Mouse (Mus musculus): ENCODE measurements around the gene Rarg. TPM values are rescaled to one million over a fixed set of nuclear protein-coding genes. Genes with fewer than 3 reads are reported as not detected.

The Rarg gene
- polyA plus RNA-seq, 1 experiment: 23.7 TPM

- H3K27me3 ChIP-seq (ENCODE audit: control insufficient read depth, insufficient read depth, low read length): no peaks in the 10 kb centered on the region
- DNase-seq: no peak
- no peak overlapping the region for H3K4me3 ChIP-seq (ENCODE audit: control insufficient read depth, insufficient read depth, low read length)
- peaks cover 9% of the 10 kb centered on the region for H3K4me1 ChIP-seq (replicated peaks; ENCODE audit: control insufficient read depth, insufficient read depth, low read length)
- no peak overlapping the region for H3K27ac ChIP-seq (ENCODE audit: control insufficient read depth, insufficient read depth, low read length)
- TF ChIP-seq CTCF (IDR thresholded peaks at IDR 0.05; ENCODE audit: borderline replicate concordance, control insufficient read depth, extremely low read depth, insufficient read depth, low read length, poor library complexity) (no peak), POLR2A (IDR thresholded peaks at IDR 0.05; ENCODE audit: control insufficient read depth, extremely low read depth, insufficient read depth, low read length, poor library complexity) (no peak)
- WGBS: 88% methylated on average over 10 of the region's 10 CpGs
- H3K36me3 ChIP-seq (ENCODE audit: control insufficient read depth, insufficient read depth, low read length): no peaks in the 10 kb centered on the region
These were observed 34.9 kb downstream of the Rarg start for GRCm38 (mm10) chr15:102222386-102222785.

- 94% methylated on average over 7 of the region's 7 CpGs for WGBS
- no peaks in the 10 kb centered on the region for H3K27me3 ChIP-seq (ENCODE audit: control insufficient read depth, insufficient read depth, low read length)
- H3K4me3 ChIP-seq (ENCODE audit: control insufficient read depth, insufficient read depth, low read length): no peak overlapping the region
- peaks cover 31% of the 10 kb centered on the region for H3K36me3 ChIP-seq (ENCODE audit: control insufficient read depth, insufficient read depth, low read length)
- no peaks in the 10 kb centered on the region for H3K4me1 ChIP-seq (replicated peaks; ENCODE audit: control insufficient read depth, insufficient read depth, low read length)
- no peak overlapping the region for H3K27ac ChIP-seq (ENCODE audit: control insufficient read depth, insufficient read depth, low read length)
- TF ChIP-seq POLR2A (IDR thresholded peaks at IDR 0.05; ENCODE audit: control insufficient read depth, extremely low read depth, insufficient read depth, low read length, poor library complexity) (no peak), CTCF (IDR thresholded peaks at IDR 0.05; ENCODE audit: borderline replicate concordance, control insufficient read depth, extremely low read depth, insufficient read depth, low read length, poor library complexity) (no peak)
- DNase-seq: no peak
These were observed 40.0 kb downstream of the Rarg start for GRCm38 (mm10) chr15:102217325-102217724.

GRCm38 (mm10) chr15:102216459-102217228 lies 40.7 kb downstream of the Rarg start:
- H3K27me3 ChIP-seq (ENCODE audit: control insufficient read depth, insufficient read depth, low read length): no peaks in the 10 kb centered on the region
- DNase-seq: no peak
- no peak overlapping the region for H3K27ac ChIP-seq (ENCODE audit: control insufficient read depth, insufficient read depth, low read length)
- 97% methylated on average over 16 of the region's 16 CpGs for WGBS
- H3K4me3 ChIP-seq (ENCODE audit: control insufficient read depth, insufficient read depth, low read length): no peak overlapping the region
- no peak for TF ChIP-seq CTCF (IDR thresholded peaks at IDR 0.05; ENCODE audit: borderline replicate concordance, control insufficient read depth, extremely low read depth, insufficient read depth, low read length, poor library complexity)
- TF ChIP-seq POLR2A (IDR thresholded peaks at IDR 0.05; ENCODE audit: control insufficient read depth, extremely low read depth, insufficient read depth, low read length, poor library complexity): no peak
- no peaks in the 10 kb centered on the region for H3K4me1 ChIP-seq (replicated peaks; ENCODE audit: control insufficient read depth, insufficient read depth, low read length)
- H3K36me3 ChIP-seq (ENCODE audit: control insufficient read depth, insufficient read depth, low read length): peaks cover 37% of the 10 kb centered on the region

GRCm38 (mm10) chr15:102215624-102216023 lies 41.7 kb downstream of the Rarg start:
- no peaks in the 10 kb centered on the region for H3K27me3 ChIP-seq (ENCODE audit: control insufficient read depth, insufficient read depth, low read length)
- peaks cover 40% of the 10 kb centered on the region for H3K36me3 ChIP-seq (ENCODE audit: control insufficient read depth, insufficient read depth, low read length)
- TF ChIP-seq CTCF (IDR thresholded peaks at IDR 0.05; ENCODE audit: borderline replicate concordance, control insufficient read depth, extremely low read depth, insufficient read depth, low read length, poor library complexity) (no peak), POLR2A (IDR thresholded peaks at IDR 0.05; ENCODE audit: control insufficient read depth, extremely low read depth, insufficient read depth, low read length, poor library complexity) (no peak)
- no peaks in the 10 kb centered on the region for H3K4me1 ChIP-seq (replicated peaks; ENCODE audit: control insufficient read depth, insufficient read depth, low read length)
- no peak overlapping the region for H3K4me3 ChIP-seq (ENCODE audit: control insufficient read depth, insufficient read depth, low read length)
- WGBS: 92% methylated on average over 6 of the region's 6 CpGs
- no peak for DNase-seq
- no peak overlapping the region for H3K27ac ChIP-seq (ENCODE audit: control insufficient read depth, insufficient read depth, low read length)

- DNase-seq: no peak
- Histone ChIP-seq H3K27me3 (ENCODE audit: control insufficient read depth, insufficient read depth, low read length) (no peaks in the 10 kb centered on the region), H3K27ac (ENCODE audit: control insufficient read depth, insufficient read depth, low read length) (no peak overlapping the region), H3K36me3 (ENCODE audit: control insufficient read depth, insufficient read depth, low read length) (peaks cover 52% of the 10 kb centered on the region), H3K4me3 (ENCODE audit: control insufficient read depth, insufficient read depth, low read length) (no peak overlapping the region), H3K4me1 (replicated peaks; ENCODE audit: control insufficient read depth, insufficient read depth, low read length) (no peaks in the 10 kb centered on the region)
- TF ChIP-seq CTCF (IDR thresholded peaks at IDR 0.05; ENCODE audit: borderline replicate concordance, control insufficient read depth, extremely low read depth, insufficient read depth, low read length, poor library complexity) (no peak), POLR2A (IDR thresholded peaks at IDR 0.05; ENCODE audit: control insufficient read depth, extremely low read depth, insufficient read depth, low read length, poor library complexity) (no peak)
- 91% methylated on average over 2 of the region's 2 CpGs for WGBS
These were observed 43.2 kb downstream of the Rarg start for GRCm38 (mm10) chr15:102214132-102214531.

DNA sequence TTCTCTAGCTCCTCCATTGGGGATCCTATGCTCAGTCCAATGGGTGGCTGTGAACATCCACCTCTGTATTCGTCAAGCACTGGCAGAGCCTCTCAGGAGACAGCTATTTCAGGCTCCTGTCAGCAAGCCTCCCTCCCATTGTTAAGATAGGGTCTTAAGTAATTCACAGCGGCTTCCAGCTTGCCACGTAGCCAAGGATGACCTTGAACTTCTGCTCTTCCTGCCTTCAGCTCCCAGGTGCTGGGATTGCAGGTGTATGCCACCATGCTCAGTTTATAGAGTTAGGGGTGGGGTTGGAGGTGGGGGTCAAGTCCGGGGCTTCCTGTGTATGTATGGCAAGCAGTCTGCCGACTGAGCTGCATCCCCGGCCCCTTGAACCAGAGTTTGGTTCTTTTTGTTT lies 45.4 kb downstream of the Rarg start:
- H3K4me1 ChIP-seq (replicated peaks; ENCODE audit: control insufficient read depth, insufficient read depth, low read length): peaks cover 15% of the 10 kb centered on the region
- 97% methylated on average over 6 of the region's 6 CpGs for WGBS
- H3K27ac ChIP-seq (ENCODE audit: control insufficient read depth, insufficient read depth, low read length): no peak overlapping the region
- DNase-seq: no peak
- no peak overlapping the region for H3K4me3 ChIP-seq (ENCODE audit: control insufficient read depth, insufficient read depth, low read length)
- TF ChIP-seq CTCF (IDR thresholded peaks at IDR 0.05; ENCODE audit: borderline replicate concordance, control insufficient read depth, extremely low read depth, insufficient read depth, low read length, poor library complexity) (no peak), POLR2A (IDR thresholded peaks at IDR 0.05; ENCODE audit: control insufficient read depth, extremely low read depth, insufficient read depth, low read length, poor library complexity) (no peak)
- peaks cover 64% of the 10 kb centered on the region for H3K36me3 ChIP-seq (ENCODE audit: control insufficient read depth, insufficient read depth, low read length)
- H3K27me3 ChIP-seq (ENCODE audit: control insufficient read depth, insufficient read depth, low read length): no peaks in the 10 kb centered on the region
